Mouse (Mus musculus) G1E (cell line): Measurements from ENCODE around the gene Agtrap.

Experiments used
- CTCF ChIP-seq: IDR thresholded peaks from 2 replicates; pipeline ENCODE4 v1.5.1; 2012; ENCODE audit warnings: low read depth, low read length, inconsistent platforms, mixed read lengths
- GATA2 ChIP-seq: IDR thresholded peaks from 2 replicates; pipeline ENCODE4 v1.6.1; 2012; ENCODE audit warnings: low read depth, low read length, inconsistent platforms, borderline replicate concordance
- TAL1 ChIP-seq: conservative IDR thresholded peaks from 2 replicates; pipeline ENCODE4 v1.6.1; 2012; ENCODE audit warnings: low read depth, low read length, inconsistent platforms, mixed read lengths

DNA sequence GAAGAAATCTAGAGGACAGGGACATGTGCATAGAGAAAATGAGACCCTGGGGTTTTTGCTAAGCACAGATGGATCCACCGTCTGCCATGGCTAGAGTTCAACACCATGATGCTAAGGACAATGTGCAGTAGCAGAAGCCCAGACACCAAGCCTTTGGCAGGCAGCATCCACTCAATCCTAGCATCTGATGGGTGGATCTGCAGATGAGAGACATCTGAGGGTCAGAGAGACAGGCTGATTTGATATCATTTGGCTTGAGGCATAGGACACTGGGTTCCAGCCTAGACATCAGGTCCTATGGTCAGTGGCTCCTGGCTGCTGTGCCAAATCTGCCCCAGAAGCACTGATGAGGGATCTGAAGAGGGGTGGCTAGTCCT is 7.2 kb downstream of the Agtrap start:
- TF ChIP-seq CTCF (no peak), GATA2 (no peak), TAL1 (no peak)
